Mouse (Mus musculus) myocyte (in vitro differentiated cells): ENCODE data around the gene Chn2. TPM values are rescaled to one million over a fixed set of nuclear protein-coding genes. Genes with fewer than 3 reads are reported as not detected.

ENCODE experiments used
- H3K27me3 ChIP-seq: one replicate; pipeline ENCODE4 v1.6.1; 2011; ENCODE audit not compliant: control insufficient read depth, insufficient read depth, insufficient read length
- H3K36me3 ChIP-seq: one replicate; pipeline ENCODE4 v1.6.1; 2011; ENCODE audit not compliant: control insufficient read depth, insufficient read depth
- H3K4me2 ChIP-seq: one replicate; pipeline ENCODE4 v1.6.1; 2011; ENCODE audit warnings: low read depth, control low read depth
- H3K4me3 ChIP-seq: one replicate; pipeline ENCODE4 v1.5.1; 2011; ENCODE audit warnings: mild to moderate bottlenecking, control low read depth, moderate library complexity
- H3K79me2 ChIP-seq: one replicate; pipeline ENCODE4 v1.6.1; 2011; ENCODE audit not compliant: control insufficient read depth, insufficient read depth
- H3ac ChIP-seq: one replicate; pipeline ENCODE4 v1.6.1; 2011; ENCODE audit not compliant: control insufficient read depth, insufficient read length
- CEBPB ChIP-seq: IDR thresholded peaks from 2 replicates; pipeline ENCODE4 v1.6.1; 2011; ENCODE audit warnings: mild to moderate bottlenecking, moderate library complexity; ENCODE audit not compliant: poor library complexity, insufficient read depth, severe bottlenecking
- E2F4 ChIP-seq: IDR thresholded peaks from one replicate; pipeline ENCODE4 v1.6.1; 2011; ENCODE audit warnings: mild to moderate bottlenecking, control low read depth, moderate library complexity; ENCODE audit not compliant: insufficient read depth
- MAX ChIP-seq: IDR thresholded peaks from one replicate; pipeline ENCODE4 v1.6.1; 2011; ENCODE audit warnings: low read depth, mild to moderate bottlenecking, control low read depth
- MYOD1 ChIP-seq, 3 experiments: IDR thresholded peaks; one replicate each; pipeline ENCODE4 v1.6.1; 2011; ENCODE audit warnings: control low read depth in 2 of 3, low read depth in 2 of 3, mild to moderate bottlenecking in 2 of 3, moderate library complexity in 1 of 3; ENCODE audit not compliant: insufficient read length in 2 of 3, control insufficient read depth in 1 of 3
- MYOG ChIP-seq, 3 experiments: IDR thresholded peaks; one replicate each; pipeline ENCODE4 v1.6.1; 2011; ENCODE audit warnings: control low read depth in 2 of 3, low read depth in 2 of 3, mild to moderate bottlenecking in 2 of 3; ENCODE audit not compliant: insufficient read length in 2 of 3, control insufficient read depth in 1 of 3, insufficient read depth in 1 of 3
- POLR2A ChIP-seq: IDR thresholded peaks from one replicate; pipeline ENCODE4 v1.6.1; 2011; ENCODE audit warnings: low read depth, mild to moderate bottlenecking, control low read depth, moderate library complexity; ENCODE audit not compliant: insufficient read length
- POLR2AphosphoS2 ChIP-seq: IDR thresholded peaks from one replicate; pipeline ENCODE4 v1.6.1; 2011; ENCODE audit warnings: low read depth, control low read depth; ENCODE audit not compliant: insufficient read length
- REST ChIP-seq: IDR thresholded peaks from one replicate; pipeline ENCODE4 v1.6.1; 2011; ENCODE audit warnings: mild to moderate bottlenecking, control low read depth, moderate library complexity; ENCODE audit not compliant: insufficient read depth, insufficient read length
- SRF ChIP-seq: IDR thresholded peaks from one replicate; pipeline ENCODE4 v1.6.1; 2011; ENCODE audit warnings: low read depth; ENCODE audit not compliant: control insufficient read depth, insufficient read length
- TCF12 ChIP-seq: IDR thresholded peaks from one replicate; pipeline ENCODE4 v1.6.1; 2011; ENCODE audit warnings: mild to moderate bottlenecking, control low read depth; ENCODE audit not compliant: poor library complexity, insufficient read depth, severe bottlenecking
- TCF3 ChIP-seq: IDR thresholded peaks from one replicate; pipeline ENCODE4 v1.6.1; 2011; ENCODE audit warnings: low read depth, control low read depth; ENCODE audit not compliant: insufficient read length
- USF1 ChIP-seq: IDR thresholded peaks from one replicate; pipeline ENCODE4 v1.6.1; 2011; ENCODE audit warnings: low read depth, mild to moderate bottlenecking, control low read depth, moderate library complexity
- polyA plus RNA-seq: library from polyadenylated mRNA; unstranded; fragments of >200 nt; fragmentation: generic; extraction: Trizol; gene quantifications from one replicate; pipeline ENCODE4 v1.2.1, GENCODE M21; 2012; ENCODE audit warnings: missing spikeins

Chn2 gene
- polyA plus RNA-seq, 1 experiment: 6.5 TPM

DNA sequence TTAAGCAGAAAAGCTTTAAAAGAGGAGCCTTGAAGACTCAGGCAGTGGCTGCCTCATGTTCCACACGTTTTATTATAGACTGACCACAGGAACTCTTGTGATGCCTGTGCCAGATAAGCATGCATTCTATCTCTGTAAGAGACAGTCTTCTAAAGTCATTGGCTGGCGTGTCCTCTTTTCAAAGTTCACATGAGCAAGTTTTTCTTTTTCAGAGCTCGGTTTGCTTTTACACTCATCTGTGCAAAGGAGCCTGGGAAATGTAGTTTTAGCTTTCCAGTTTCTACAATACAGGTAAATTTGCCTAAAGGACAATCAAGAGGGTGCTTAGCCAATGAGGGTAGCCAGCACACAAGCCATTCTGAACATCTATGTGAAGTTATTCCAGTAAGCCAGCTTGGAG lies 51.5 kb downstream of the Chn2 start:
- Histone ChIP-seq H3K79me2 (no peaks in the 10 kb centered on the region), H3ac (no peak overlapping the region), H3K36me3 (no peaks in the 10 kb centered on the region), H3K4me3 (no peak overlapping the region), H3K4me2 (peak overlapping the region; percentile 48), H3K27me3 (no peaks in the 10 kb centered on the region)
- TF ChIP-seq TCF3 (no peak), MAX (no peak), SRF (no peak)

GRCm38 (mm10) chr6:54092920-54093319 lies 53.6 kb downstream of the Chn2 start:
- no peaks in the 10 kb centered on the region for H3K36me3 ChIP-seq
- H3K79me2 ChIP-seq: no peaks in the 10 kb centered on the region
- TF ChIP-seq MYOG (IDR thresholded peaks at IDR 0.05; ENCODE audit: control insufficient read depth in 1 of 3, insufficient read depth in 1 of 3, insufficient read length in 2 of 3, low read depth in 2 of 3) (no peak), POLR2AphosphoS2 (no peak), SRF (no peak), REST (no peak), USF1 (no peak), TCF12 (no peak), POLR2A (no peak), TCF3 (no peak), E2F4 (no peak), MAX (no peak), CEBPB (no peak), MYOD1 (IDR thresholded peaks at IDR 0.05; ENCODE audit: control insufficient read depth in 1 of 3, insufficient read length in 2 of 3, low read depth in 2 of 3) (no peak)
- H3K4me3 ChIP-seq: no peak overlapping the region
- H3ac ChIP-seq: no peak overlapping the region
- no peak overlapping the region for H3K4me2 ChIP-seq
- H3K27me3 ChIP-seq: no peaks in the 10 kb centered on the region

- TF ChIP-seq MYOD1 (IDR thresholded peaks at IDR 0.05; ENCODE audit: control insufficient read depth in 1 of 3, insufficient read length in 2 of 3, low read depth in 2 of 3) (peak in 1 of 3 experiments; percentile 30), E2F4 (no peak)
- no peak overlapping the region for H3K4me3 ChIP-seq
- no peak overlapping the region for H3ac ChIP-seq
These were observed 56.9 kb downstream of the Chn2 start for GRCm38 (mm10) chr6:54096147-54096761.

DNA sequence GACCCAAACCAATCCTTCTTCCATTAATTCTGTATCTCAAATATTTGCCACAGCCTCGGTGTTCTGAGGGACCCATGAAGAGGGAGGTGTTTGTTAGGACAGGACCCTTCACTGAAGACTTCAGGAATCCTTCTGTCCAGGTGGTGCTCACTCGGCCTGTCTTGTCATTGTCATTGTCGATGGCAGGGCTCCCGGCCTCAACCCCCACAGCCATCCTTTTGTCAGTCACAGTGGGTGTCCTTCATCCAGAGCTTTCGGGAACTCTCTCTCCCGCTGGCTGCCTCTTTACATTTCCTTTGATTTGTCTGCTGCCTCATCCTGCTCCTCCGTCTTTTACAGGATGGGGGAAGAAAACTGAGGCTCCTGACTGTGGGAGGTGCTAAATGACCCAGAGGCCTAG lies 57.5 kb downstream of the Chn2 start:
- Histone ChIP-seq H3K27me3 (no peaks in the 10 kb centered on the region), H3ac (no peak overlapping the region), H3K79me2 (no peaks in the 10 kb centered on the region), H3K36me3 (no peaks in the 10 kb centered on the region), H3K4me3 (no peak overlapping the region), H3K4me2 (peak overlapping the region; percentile 55)
- TF ChIP-seq E2F4 (no peak), SRF (no peak), TCF3 (no peak), USF1 (no peak), MAX (no peak)

More at GRCm38 (mm10) chr6:54096147-54096761, 56.9 kb downstream of the Chn2 start:
- Histone ChIP-seq H3K4me2 (peak overlapping the region; percentile 55), H3K36me3 (no peaks in the 10 kb centered on the region), H3K79me2 (no peaks in the 10 kb centered on the region), H3K27me3 (no peaks in the 10 kb centered on the region)

DNA sequence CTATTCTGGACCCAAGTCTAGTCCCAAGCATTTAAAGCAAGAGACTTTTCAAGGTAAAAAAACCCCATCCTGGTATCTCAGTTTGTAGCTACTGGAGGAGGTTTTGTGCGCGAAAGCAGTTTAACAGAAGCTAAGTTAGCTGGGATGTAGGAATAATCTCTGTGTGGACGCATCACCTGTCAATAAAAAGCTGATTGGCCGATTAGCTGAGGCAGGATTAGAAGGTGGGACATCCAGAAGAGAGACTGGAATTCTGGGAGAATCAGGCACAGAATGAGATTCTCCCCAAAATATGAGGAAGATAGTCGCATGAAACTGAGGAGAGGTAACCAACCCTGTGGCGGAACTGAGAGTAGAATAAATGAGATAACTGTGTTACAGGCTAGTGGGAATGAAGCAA lies 59.0 kb downstream of the Chn2 start:
- TF ChIP-seq REST: no peak
- no peak for TF ChIP-seq POLR2A
- H3ac ChIP-seq: no peak overlapping the region
- H3K4me3 ChIP-seq: no peak overlapping the region
- H3K27me3 ChIP-seq: no peaks in the 10 kb centered on the region
- H3K79me2 ChIP-seq: no peaks in the 10 kb centered on the region
- H3K4me2 ChIP-seq: no peak overlapping the region
- no peaks in the 10 kb centered on the region for H3K36me3 ChIP-seq

- H3ac ChIP-seq: no peak overlapping the region
- no peaks in the 10 kb centered on the region for H3K27me3 ChIP-seq
- no peak overlapping the region for H3K4me2 ChIP-seq
- no peak for TF ChIP-seq TCF3
- no peak for TF ChIP-seq E2F4
- no peak for TF ChIP-seq CEBPB
- TF ChIP-seq POLR2AphosphoS2: no peak
- TF ChIP-seq MYOG (IDR thresholded peaks at IDR 0.05; ENCODE audit: control insufficient read depth in 1 of 3, insufficient read depth in 1 of 3, insufficient read length in 2 of 3, low read depth in 2 of 3): no peak
- TF ChIP-seq SRF: no peak
- no peak for TF ChIP-seq USF1
- no peak for TF ChIP-seq MAX
- no peak for TF ChIP-seq TCF12
- TF ChIP-seq REST: no peak
- no peak for TF ChIP-seq MYOD1 (IDR thresholded peaks at IDR 0.05; ENCODE audit: control insufficient read depth in 1 of 3, insufficient read length in 2 of 3, low read depth in 2 of 3)
- no peak for TF ChIP-seq POLR2A
- H3K79me2 ChIP-seq: no peaks in the 10 kb centered on the region
- H3K36me3 ChIP-seq: no peaks in the 10 kb centered on the region
- no peak overlapping the region for H3K4me3 ChIP-seq
These were observed 60.3 kb downstream of the Chn2 start for GRCm38 (mm10) chr6:54099659-54100058.
